Mouse (Mus musculus): Measurements from ENCODE around the gene Gab1.
A peak's percentile ranks its signal among the peaks of the same experiment; 100 is the strongest.

Gab1 gene

GRCm38 (mm10) chr8:80880196-80881106 lies at the start of gene Gab1:
TSS of gene Gab1 (minus strand) at chr8:80880519.
- DNase-seq (ENCODE audit: low read depth, low spot score) = peak; percentile 84

GRCm38 (mm10) chr8:80928770-80929169 lies 48.5 kb upstream of the Gab1 start:
- DNase-seq (ENCODE audit: low read depth, low spot score) = no peak

GRCm38 (mm10) chr8:80923794-80924316 lies 43.5 kb upstream of the Gab1 start:
- no peak for DNase-seq (ENCODE audit: low read depth, low spot score)

- no peak for DNase-seq (ENCODE audit: low read depth, low spot score)
Measured at GRCm38 (mm10) chr8:80922642-80923041, 42.3 kb upstream of the Gab1 start.

DNA sequence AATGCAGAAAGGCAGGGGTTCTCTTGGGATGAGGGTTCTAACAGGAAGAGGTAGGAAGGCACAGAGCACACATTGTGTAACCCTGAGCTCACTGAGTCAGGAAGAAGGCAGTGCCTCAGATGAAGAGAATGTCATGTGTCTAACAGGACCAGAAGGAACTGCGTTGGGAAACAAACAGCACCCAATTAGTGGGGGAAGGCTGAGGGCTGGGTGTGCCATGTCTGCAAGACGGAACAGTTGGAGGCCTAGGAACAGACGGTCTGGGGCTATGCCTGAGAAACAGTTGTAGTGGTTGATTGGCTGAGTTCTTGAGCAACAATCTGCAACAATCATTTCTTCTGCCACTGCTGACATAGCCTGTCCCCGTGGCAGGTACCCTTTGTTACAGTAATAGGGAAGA lies 38.8 kb upstream of the Gab1 start:
- DNase-seq (ENCODE audit: low read depth, low spot score) = no peak

GRCm38 (mm10) chr8:80918531-80918930 lies 38.2 kb upstream of the Gab1 start:
- no peak for DNase-seq (ENCODE audit: low read depth, low spot score)

DNA sequence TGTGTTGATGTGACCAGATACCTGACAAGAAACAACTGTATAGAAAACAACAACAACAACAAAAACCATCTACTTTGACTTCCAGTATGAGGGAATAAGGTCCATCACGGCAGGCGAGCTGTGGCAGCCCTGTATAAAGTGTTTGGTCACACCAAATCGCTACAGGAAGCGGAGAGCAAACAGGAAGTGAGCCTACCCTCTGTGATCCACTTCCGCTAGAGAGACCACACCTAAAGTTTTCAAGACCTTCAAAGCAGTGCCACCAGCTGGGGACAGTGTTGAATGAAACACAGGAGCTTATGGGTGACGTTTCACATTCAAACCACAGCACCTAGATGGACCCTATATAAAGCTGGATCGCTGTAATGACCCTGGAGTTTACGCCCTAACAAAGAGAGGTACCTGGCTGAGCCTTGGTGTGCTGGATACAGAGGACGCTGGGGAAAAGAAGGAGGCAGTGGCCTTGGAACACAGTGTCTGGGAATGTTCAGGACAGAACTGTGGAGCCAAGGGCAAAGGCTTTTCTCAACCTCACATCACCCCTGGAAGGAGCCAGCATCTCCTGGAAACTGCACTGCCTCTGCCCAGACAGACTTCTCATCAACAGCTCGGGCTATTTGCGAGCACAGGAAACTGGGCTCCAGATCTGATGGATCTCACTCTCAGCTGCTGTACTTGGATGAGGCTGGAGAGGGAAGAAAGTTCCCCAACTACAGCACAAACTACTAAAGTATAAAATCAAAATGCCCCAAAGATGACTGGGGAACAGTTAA lies 36.3 kb upstream of the Gab1 start:
- no peak for DNase-seq (ENCODE audit: low read depth, low spot score)

- no peak for DNase-seq (ENCODE audit: low read depth, low spot score)
Measured at GRCm38 (mm10) chr8:80913016-80913748, 32.9 kb upstream of the Gab1 start.

- no peak for DNase-seq (ENCODE audit: low read depth, low spot score)
Measured at GRCm38 (mm10) chr8:80911400-80911799, 31.1 kb upstream of the Gab1 start.

- DNase-seq (ENCODE audit: low read depth, low spot score) = no peak
Measured at GRCm38 (mm10) chr8:80908262-80908907, 28.1 kb upstream of the Gab1 start.

GRCm38 (mm10) chr8:80902354-80902753 lies 22.0 kb upstream of the Gab1 start:
- no peak for DNase-seq (ENCODE audit: low read depth, low spot score)

- DNase-seq (ENCODE audit: low read depth, low spot score) = no peak
Measured at GRCm38 (mm10) chr8:80899364-80899763, 19.0 kb upstream of the Gab1 start.

DNA sequence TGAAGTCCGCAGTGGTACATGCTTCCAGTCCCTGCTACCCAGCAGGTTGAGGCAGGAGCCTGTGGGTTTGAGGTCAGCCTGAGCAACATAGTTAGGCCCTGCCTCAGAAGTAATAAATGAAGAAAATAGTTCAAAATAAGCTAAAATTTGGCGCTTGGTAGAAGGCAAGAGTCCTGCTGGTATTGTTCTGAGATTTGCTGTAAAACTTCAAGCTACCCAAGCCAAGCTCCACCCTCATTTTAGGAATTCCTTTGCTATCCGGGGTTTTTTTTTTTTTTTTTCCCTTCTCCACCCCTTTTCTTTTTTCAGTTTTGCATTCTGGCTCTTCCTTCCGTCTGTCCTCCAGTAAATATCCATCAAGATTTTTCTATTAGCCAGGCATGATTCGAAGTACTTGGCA lies 15.7 kb upstream of the Gab1 start:
- DNase-seq (ENCODE audit: low read depth, low spot score) = no peak

DNA sequence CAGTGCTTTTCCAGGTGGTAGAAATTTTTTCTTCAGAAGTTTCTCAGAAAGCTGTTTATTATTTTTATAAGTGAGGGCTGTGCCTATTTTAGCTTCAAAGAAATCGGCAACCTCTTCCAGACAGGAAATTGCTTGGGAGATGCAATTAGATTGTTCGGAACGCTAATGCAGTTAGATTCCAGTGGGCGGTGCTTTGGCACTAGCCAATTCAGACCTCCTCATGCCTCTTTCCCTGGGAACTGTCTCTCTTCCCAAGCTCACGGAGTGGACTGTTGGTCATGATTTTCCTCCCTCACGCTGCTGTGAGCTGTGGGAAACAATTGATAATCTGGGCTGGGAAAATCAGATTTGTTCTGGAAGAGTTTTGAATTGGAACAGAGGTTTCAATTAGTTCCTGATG lies 15.1 kb upstream of the Gab1 start:
- no peak for DNase-seq (ENCODE audit: low read depth, low spot score)

DNA sequence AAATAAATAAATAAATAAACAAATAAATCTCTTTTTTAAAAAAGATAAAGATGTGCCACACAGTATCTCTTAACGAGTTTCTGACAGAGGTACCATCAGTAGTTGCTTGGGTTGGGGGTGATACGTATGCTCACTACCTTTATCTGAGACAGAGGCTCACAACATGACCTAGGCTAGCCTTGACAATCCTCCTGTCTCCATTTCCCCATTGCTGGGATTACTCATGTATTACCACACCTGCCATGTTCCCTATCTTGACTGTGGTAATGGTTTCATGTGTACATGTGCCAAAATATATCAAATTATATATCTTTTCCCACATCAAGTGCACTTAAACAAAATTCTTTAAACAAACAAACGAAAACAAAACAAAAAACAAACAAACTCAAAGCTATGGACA lies 14.2 kb upstream of the Gab1 start:
- DNase-seq (ENCODE audit: low read depth, low spot score) = no peak

DNA sequence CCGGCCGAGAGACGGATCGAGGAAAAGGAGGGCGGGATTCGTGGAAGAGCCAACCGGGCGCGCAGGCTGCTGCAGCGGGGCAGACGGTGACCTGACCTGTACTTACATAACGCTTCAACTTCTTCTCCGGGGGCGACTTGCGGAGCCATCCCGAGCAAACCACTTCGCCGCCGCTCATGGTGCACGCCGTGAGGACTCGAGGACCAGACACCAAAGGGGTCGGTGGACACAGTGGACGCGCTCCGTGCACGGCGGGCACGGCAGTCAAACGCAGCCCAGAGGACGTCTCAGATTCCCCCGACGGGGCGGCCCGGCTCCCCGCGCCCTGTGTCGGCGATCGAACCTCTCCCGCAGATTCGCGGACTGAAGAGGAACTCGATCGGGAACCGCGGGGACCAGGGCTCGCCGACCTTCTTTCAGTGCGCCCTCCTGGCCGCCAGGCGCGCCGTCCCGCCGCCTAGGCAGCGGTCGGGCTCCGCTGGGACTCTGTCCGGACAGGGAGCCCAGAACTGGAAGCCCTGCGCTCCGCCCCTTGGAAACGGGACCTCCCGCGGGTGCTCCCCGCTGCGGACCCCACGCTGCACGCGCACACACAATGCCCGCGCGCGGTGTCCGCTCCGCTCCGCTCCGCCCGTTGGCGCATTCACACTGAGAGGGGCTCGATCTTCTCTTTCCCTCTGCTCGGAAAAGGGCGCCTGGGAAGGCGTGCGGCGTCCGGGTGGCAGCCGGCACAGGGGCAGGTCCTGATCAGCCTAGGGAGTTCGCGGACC lies 708 bp downstream of the Gab1 start:
- peak; percentile 44 for DNase-seq (ENCODE audit: low read depth, low spot score)

DNA sequence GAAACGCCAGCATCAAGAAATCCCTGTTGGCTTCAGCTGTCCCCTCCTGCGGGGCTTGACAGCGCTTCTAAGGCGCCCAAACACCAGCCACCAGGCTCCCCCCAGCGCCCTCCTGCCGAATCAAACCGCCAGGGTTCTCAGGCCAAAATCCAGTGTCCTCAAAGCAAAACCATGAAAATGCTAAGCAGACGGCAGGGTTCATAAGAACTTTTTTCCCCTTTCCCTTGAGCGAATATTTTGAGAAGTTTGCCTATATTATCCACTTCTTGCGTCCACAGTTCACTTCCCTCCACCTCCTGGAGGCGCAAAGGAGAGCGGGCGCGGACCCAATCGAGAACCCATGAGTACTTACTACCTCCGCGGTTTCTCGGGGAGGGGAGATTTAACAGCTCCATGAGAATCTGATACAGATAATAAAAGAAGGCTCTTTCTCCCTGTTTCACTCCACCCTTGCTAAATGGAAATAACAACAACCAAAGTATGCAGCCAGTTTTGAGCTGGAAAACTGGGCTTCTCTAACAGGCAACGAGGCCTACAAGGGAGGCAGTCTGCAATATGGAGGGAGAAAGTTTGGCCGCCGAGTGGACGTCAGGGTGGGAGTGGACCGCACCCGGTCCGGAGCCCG lies 1.4 kb downstream of the Gab1 start:
- no peak for DNase-seq (ENCODE audit: low read depth, low spot score)

- DNase-seq (ENCODE audit: low read depth, low spot score) = no peak
Measured at GRCm38 (mm10) chr8:80878146-80878545, 2.2 kb downstream of the Gab1 start.

GRCm38 (mm10) chr8:80875537-80875936 lies 4.8 kb downstream of the Gab1 start:
- no peak for DNase-seq (ENCODE audit: low read depth, low spot score)
